Mouse (Mus musculus): Measurements from ENCODE around the gene Rpl10l.

DNA sequence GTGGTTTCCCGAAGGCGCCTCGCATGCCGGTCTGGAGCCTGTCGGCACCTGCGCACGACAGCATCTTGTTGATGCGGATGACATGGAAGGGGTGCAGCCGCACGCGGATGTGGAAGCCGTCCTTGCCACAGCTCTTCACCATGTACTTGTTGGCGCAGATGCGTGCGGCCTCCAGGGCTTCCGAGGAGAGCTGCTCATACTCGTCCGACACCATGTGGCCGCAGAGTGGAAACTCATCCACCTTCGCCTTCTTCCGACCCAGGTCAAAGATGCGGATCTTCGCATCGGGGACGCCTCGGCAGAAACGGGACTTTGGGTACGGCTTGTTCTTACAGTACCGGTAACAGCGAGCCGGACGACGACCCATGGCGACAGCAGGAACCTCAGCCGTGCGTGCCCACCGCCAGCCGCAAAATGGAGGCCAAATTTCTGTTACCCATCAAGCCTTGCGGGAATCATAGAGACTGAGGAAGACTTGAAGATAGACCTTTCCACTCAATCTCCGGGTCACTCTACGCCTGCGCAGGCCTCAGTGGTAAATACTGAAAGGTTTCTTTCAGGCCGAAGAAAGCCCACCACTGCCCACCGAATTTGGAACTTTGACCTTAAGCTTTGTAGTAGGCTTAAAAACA lies at the start of gene Rpl10l:
- no peak for TF ChIP-seq POLR2A (IDR thresholded peaks at IDR 0.05; ENCODE audit: borderline replicate concordance, extremely low read depth, insufficient read depth, insufficient read length, poor library complexity, severe bottlenecking)
- no peak for TF ChIP-seq CTCF (IDR thresholded peaks at IDR 0.05; ENCODE audit: borderline replicate concordance, extremely low read depth, insufficient read depth, insufficient read length)

Data from brain, embryonic 14.5 days (tissue).